Mouse (Mus musculus) cerebellum, adult 2 months (tissue): ENCODE measurements around the gene Fxr1.

Experiments used
- CTCF ChIP-seq: fragments of 200-500 bp; IDR thresholded peaks from 2 replicates; pipeline ENCODE4 v1.5.1; 2011; ENCODE audit warnings: low read depth, mild to moderate bottlenecking, control low read depth, low read length, moderate library complexity, borderline replicate concordance; ENCODE audit not compliant: insufficient read depth
- POLR2A ChIP-seq: fragments of 200-500 bp; IDR thresholded peaks from 2 replicates; pipeline ENCODE4 v1.6.1; 2011; ENCODE audit warnings: low read length, control low read depth, borderline replicate concordance; ENCODE audit not compliant: insufficient read depth

- TF ChIP-seq CTCF (no peak), POLR2A (no peak)
Observed at GRCm38 (mm10) chr3:33994127-33994488, 25.6 kb upstream of the Fxr1 start.
